Comparison of ENCODE assay signal across 13 mouse cellular contexts in genomic region chr4:104723527-104724045, GRCm38 (mm10). TPM values are rescaled to one million over a fixed set of nuclear protein-coding genes. Genes with fewer than 3 reads are reported as not detected.
DNase-seq lines count a peak whose midpoint lies in the region; ATAC-seq and TF ChIP-seq lines count a peak whose summit lies in the region.
"Had no signal": no experiment of that assay in that cellular context is flagged by ENCODE, and none has a peak within 500 bp of the region (broad histone marks: within the 10 kb centered on the region; RNA-seq: fewer than 3 reads in every experiment).

No protein-coding gene starts in this region.

- no peak for TF ChIP-seq CTCF in thymus, adult 2 months (IDR thresholded peaks at IDR 0.05; ENCODE audit: borderline replicate concordance, control insufficient read depth, extremely low read depth, insufficient read depth, low read length, poor library complexity)

- DNase-seq in hindbrain, embryonic 14.5 days (ENCODE audit: low spot score) = no peak
- no peak for DNase-seq in hindbrain, embryonic 11.5 days (ENCODE audit: low spot score)
- no peak for DNase-seq in neural tube, embryonic 10.5 days (ENCODE audit: extremely low spot score, low spot score)
- DNase-seq in thymus, adult 2 months = no peak
- DNase-seq in retina, embryonic 14.5 days (ENCODE audit: low spot score) = no peak
- DNase-seq: cerebellum, adult 9-10 months had no signal

- ATAC-seq in hindbrain, embryonic 14.5 days (ENCODE audit: low FRiP score) = no peak
- no peak for ATAC-seq in hindbrain, embryonic 11.5 days (ENCODE audit: low FRiP score)
- ATAC-seq in neural tube, embryonic 13.5 days (ENCODE audit: low read depth) = no peak
- no peak for ATAC-seq in forebrain, embryonic 16.5 days
- no peak for ATAC-seq in neural tube, embryonic 14.5 days (ENCODE audit: low read depth)
- ATAC-seq: intestine, postnatal 0 days had no signal

- no peak overlapping the region for H3K4me3 ChIP-seq in hindbrain, embryonic 14.5 days (replicated peaks; ENCODE audit: low read length)
- no peak overlapping the region for H3K4me3 ChIP-seq in hindbrain, embryonic 11.5 days (ENCODE audit: low read depth, low read length)
- no peak overlapping the region for H3K4me3 ChIP-seq in neural tube, embryonic 13.5 days
- H3K4me3 ChIP-seq in forebrain, embryonic 16.5 days (replicated peaks; ENCODE audit: low read length) = no peak overlapping the region
- no peak overlapping the region for H3K4me3 ChIP-seq in neural tube, embryonic 14.5 days (ENCODE audit: low read depth, low read length)
- H3K4me3 ChIP-seq in thymus, adult 2 months (ENCODE audit: control insufficient read depth, insufficient read depth, low read length) = no peak overlapping the region
- H3K4me3 ChIP-seq: limb, embryonic 15.5 days; lung, embryonic 15.5 days; neural tube, embryonic 12.5 days had no signal

- WGBS in hindbrain, embryonic 14.5 days = 67% methylated on average over 6 of the region's 6 CpGs
- WGBS in hindbrain, embryonic 11.5 days = 84% methylated on average over 6 of the region's 6 CpGs
- WGBS in neural tube, embryonic 13.5 days = 61% methylated on average over 6 of the region's 6 CpGs
- 46% methylated on average over 6 of the region's 6 CpGs for WGBS in forebrain, embryonic 16.5 days
- 65% methylated on average over 6 of the region's 6 CpGs for WGBS in neural tube, embryonic 14.5 days
- 93% methylated on average over 6 of the region's 6 CpGs for WGBS in thymus, adult 2 months

- H3K4me1 ChIP-seq in hindbrain, embryonic 14.5 days (replicated peaks; ENCODE audit: control insufficient read depth, insufficient read depth, low read length) = peaks cover 24% of the 10 kb centered on the region
- H3K4me1 ChIP-seq in hindbrain, embryonic 11.5 days (replicated peaks; ENCODE audit: control insufficient read depth, insufficient read depth, low read length) = no peaks in the 10 kb centered on the region
- H3K4me1 ChIP-seq in neural tube, embryonic 13.5 days (replicated peaks) = peaks cover 31% of the 10 kb centered on the region
- peaks cover 31% of the 10 kb centered on the region for H3K4me1 ChIP-seq in forebrain, embryonic 16.5 days (replicated peaks; ENCODE audit: control insufficient read depth, insufficient read depth, low read length)
- H3K4me1 ChIP-seq in neural tube, embryonic 14.5 days (ENCODE audit: control insufficient read depth, insufficient read depth, low read length) = peaks cover 6% of the 10 kb centered on the region; the same call in 1 of the 2 replicates
- no peaks in the 10 kb centered on the region for H3K4me1 ChIP-seq in thymus, adult 2 months (replicated peaks; ENCODE audit: control insufficient read depth, insufficient read depth, low read length)

- H3K27ac ChIP-seq in hindbrain, embryonic 14.5 days = peak overlapping the region; percentile 43; the same call in 1 of the 2 replicates
- no peak overlapping the region for H3K27ac ChIP-seq in hindbrain, embryonic 11.5 days (ENCODE audit: low read depth, low read length)
- H3K27ac ChIP-seq in neural tube, embryonic 13.5 days (replicated peaks) = peak overlapping the region; percentile 49; the same call in 1 of the 2 replicates
- H3K27ac ChIP-seq in forebrain, embryonic 16.5 days (ENCODE audit: low read length) = peak overlapping the region; percentile 78
- peak overlapping the region; percentile 12; the same call in 1 of the 2 replicates for H3K27ac ChIP-seq in neural tube, embryonic 14.5 days (ENCODE audit: low read depth, low read length)
- no peak overlapping the region for H3K27ac ChIP-seq in thymus, adult 2 months (ENCODE audit: control insufficient read depth, insufficient read depth, low read length)
- H3K27ac ChIP-seq: limb, embryonic 15.5 days; lung, embryonic 15.5 days; neural tube, embryonic 12.5 days had no signal

- H3K36me3 ChIP-seq in hindbrain, embryonic 14.5 days (replicated peaks; ENCODE audit: control insufficient read depth, insufficient read depth) = peaks cover 9% of the 10 kb centered on the region; the same call in 1 of the 2 replicates
- H3K36me3 ChIP-seq in hindbrain, embryonic 11.5 days (ENCODE audit: control insufficient read depth, insufficient read depth, low read length) = no peaks in the 10 kb centered on the region
- H3K36me3 ChIP-seq in neural tube, embryonic 13.5 days = peaks cover 8% of the 10 kb centered on the region; the same call in 1 of the 2 replicates
- H3K36me3 ChIP-seq in forebrain, embryonic 16.5 days (ENCODE audit: control insufficient read depth, insufficient read depth) = peaks cover 2% of the 10 kb centered on the region; the same call in 1 of the 2 replicates
- H3K36me3 ChIP-seq in neural tube, embryonic 14.5 days (ENCODE audit: control insufficient read depth, insufficient read depth, low read length) = no peaks in the 10 kb centered on the region
- H3K36me3 ChIP-seq in thymus, adult 2 months (ENCODE audit: control insufficient read depth, insufficient read depth, low read length) = no peaks in the 10 kb centered on the region
- H3K36me3 ChIP-seq: limb, embryonic 15.5 days; lung, embryonic 15.5 days; neural tube, embryonic 12.5 days had no signal

- no peak overlapping the region for H3K9ac ChIP-seq in hindbrain, embryonic 14.5 days
- no peak overlapping the region for H3K9ac ChIP-seq in hindbrain, embryonic 11.5 days (ENCODE audit: low read depth, low read length)
- H3K9ac ChIP-seq in neural tube, embryonic 13.5 days = no peak overlapping the region
- no peak overlapping the region for H3K9ac ChIP-seq in forebrain, embryonic 16.5 days (replicated peaks; ENCODE audit: low read depth, low read length)
- no peak overlapping the region for H3K9ac ChIP-seq in neural tube, embryonic 14.5 days (replicated peaks; ENCODE audit: low read depth, low read length)
- H3K9ac ChIP-seq: limb, embryonic 15.5 days; lung, embryonic 15.5 days; neural tube, embryonic 12.5 days had no signal

- H3K4me2 ChIP-seq in hindbrain, embryonic 14.5 days (replicated peaks) = no peak overlapping the region
- H3K4me2 ChIP-seq in hindbrain, embryonic 11.5 days (replicated peaks; ENCODE audit: low read depth, low read length) = no peak overlapping the region
- no peak overlapping the region for H3K4me2 ChIP-seq in neural tube, embryonic 13.5 days
- no peak overlapping the region for H3K4me2 ChIP-seq in forebrain, embryonic 16.5 days (ENCODE audit: low read length)
- no peak overlapping the region for H3K4me2 ChIP-seq in neural tube, embryonic 14.5 days (ENCODE audit: low read depth, low read length)
- H3K4me2 ChIP-seq: limb, embryonic 15.5 days; lung, embryonic 15.5 days; neural tube, embryonic 12.5 days had no signal

- no peaks in the 10 kb centered on the region for H3K9me3 ChIP-seq in hindbrain, embryonic 14.5 days (ENCODE audit: control insufficient read depth, low read length)
- no peaks in the 10 kb centered on the region for H3K9me3 ChIP-seq in hindbrain, embryonic 11.5 days (ENCODE audit: control insufficient read depth, low read length)
- no peaks in the 10 kb centered on the region for H3K9me3 ChIP-seq in neural tube, embryonic 13.5 days
- no peaks in the 10 kb centered on the region for H3K9me3 ChIP-seq in forebrain, embryonic 16.5 days (ENCODE audit: control insufficient read depth, low read length)
- H3K9me3 ChIP-seq in neural tube, embryonic 14.5 days (ENCODE audit: control insufficient read depth, low read length) = no peaks in the 10 kb centered on the region
- H3K9me3 ChIP-seq: limb, embryonic 15.5 days; lung, embryonic 15.5 days; neural tube, embryonic 12.5 days had no signal

- no peaks in the 10 kb centered on the region for H3K27me3 ChIP-seq in hindbrain, embryonic 14.5 days (ENCODE audit: control insufficient read depth, insufficient read depth, low read length)
- H3K27me3 ChIP-seq in hindbrain, embryonic 11.5 days (ENCODE audit: control insufficient read depth, insufficient read depth, low read length) = no peaks in the 10 kb centered on the region
- no peaks in the 10 kb centered on the region for H3K27me3 ChIP-seq in neural tube, embryonic 13.5 days
- no peaks in the 10 kb centered on the region for H3K27me3 ChIP-seq in forebrain, embryonic 16.5 days (replicated peaks; ENCODE audit: control insufficient read depth, insufficient read depth, low read length)
- no peaks in the 10 kb centered on the region for H3K27me3 ChIP-seq in neural tube, embryonic 14.5 days (ENCODE audit: control insufficient read depth, insufficient read depth, low read length)
- H3K27me3 ChIP-seq in thymus, adult 2 months (ENCODE audit: control insufficient read depth, insufficient read depth, low read length) = no peaks in the 10 kb centered on the region
- H3K27me3 ChIP-seq: lung, embryonic 15.5 days; neural tube, embryonic 12.5 days had no signal

- TF ChIP-seq POLR2A in thymus, adult 2 months (IDR thresholded peaks at IDR 0.05; ENCODE audit: control insufficient read depth, extremely low read depth, insufficient read depth, low read length, poor library complexity) = no peak

RNA-seq across cellular contexts. Expression of gene C8b, which starts 42.5 kb away (rescaled TPM):
- 0.23 and 0.28 TPM in 2 replicates for polyA plus RNA-seq in hindbrain, embryonic 14.5 days (2014; fragmentation: Nextera tagmentation; extraction: Ambion mirVana)
- not detected in 2 replicates for polyA plus RNA-seq in hindbrain, embryonic 11.5 days (2014; fragmentation: Nextera tagmentation; extraction: Ambion mirVana)
- polyA plus RNA-seq in neural tube, embryonic 13.5 days (2015; fragmentation: Nextera tagmentation; extraction: Ambion mirVana) = not detected in 2 replicates
- 0.25 TPM in 1 of 2 replicates, not detected in the other for polyA plus RNA-seq in forebrain, embryonic 16.5 days (2015; fragmentation: Nextera tagmentation; extraction: Ambion mirVana)
- 0.17 and 0.52 TPM in 2 replicates for polyA plus RNA-seq in neural tube, embryonic 14.5 days (2014; fragmentation: Nextera tagmentation; extraction: Ambion mirVana)
- 0.15 TPM in 1 of 2 replicates, not detected in the other for polyA plus RNA-seq in thymus, adult 2 months (2012; rRNA removed)
- polyA plus RNA-seq: limb, embryonic 15.5 days; neural tube, embryonic 12.5 days had no signal

Comparison
In these comparisons a context has a peak if more than half of its experiments do, and no peak if none do; other contexts are left out.
1. H3K27ac ChIP-seq: peak in hindbrain, embryonic 14.5 days (single experiment), neural tube, embryonic 13.5 days (single experiment), forebrain, embryonic 16.5 days (single experiment) and neural tube, embryonic 14.5 days (single experiment); none in hindbrain, embryonic 11.5 days (single experiment) and thymus, adult 2 months (single experiment).